Mouse (Mus musculus) stomach, postnatal 0 days (tissue): ENCODE measurements around the gene Rxrb.

ENCODE experiments used
- CTCF ChIP-seq: IDR thresholded peaks from 2 replicates; pipeline ENCODE4 v1.5.1; 2016; ENCODE audit warnings: antibody characterized with exemption, low read depth, mild to moderate bottlenecking, moderate library complexity
- EP300 ChIP-seq: optimal IDR thresholded peaks from 2 replicates; pipeline ENCODE3; 2016; ENCODE audit warnings: antibody characterized with exemption

GRCm38 (mm10) chr17:34026917-34027655 is 4.5 kb upstream of the Rxrb start:
- TF ChIP-seq CTCF: no peak
- no peak for TF ChIP-seq EP300
